Mouse (Mus musculus): ENCODE measurements around the gene Tex36. TPM values are rescaled to one million over a fixed set of nuclear protein-coding genes. Genes with fewer than 3 reads are reported as not detected.

The Tex36 gene
- polyA plus RNA-seq, 2 experiments from 2014 or later = not detected

DNA sequence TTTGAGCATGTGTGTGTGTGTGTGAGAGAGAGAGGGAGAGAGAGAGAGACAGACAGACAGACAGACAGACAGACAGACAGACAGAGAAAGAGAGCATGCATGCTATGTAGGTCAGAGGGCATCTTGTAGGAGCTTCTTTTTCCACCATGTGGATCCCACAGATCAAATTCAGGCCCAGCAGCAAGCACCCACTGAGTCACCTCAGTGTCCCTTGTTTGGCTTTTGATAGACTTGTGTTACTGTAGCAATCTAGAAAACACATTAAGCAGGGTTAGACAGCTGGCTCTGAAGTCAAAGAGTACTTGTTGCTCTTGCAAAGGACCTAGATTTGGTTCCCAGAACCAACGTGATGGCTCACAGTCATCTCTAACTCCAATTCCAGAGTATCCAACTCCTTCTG, 10.2 kb downstream of the Tex36 start:
- no peak for ATAC-seq

- ATAC-seq = no peak
These were observed 18.7 kb downstream of the Tex36 start for GRCm38 (mm10) chr7:133583216-133583615.

GRCm38 (mm10) chr7:133580296-133580640, 21.7 kb downstream of the Tex36 start:
- no peak for ATAC-seq

DNA sequence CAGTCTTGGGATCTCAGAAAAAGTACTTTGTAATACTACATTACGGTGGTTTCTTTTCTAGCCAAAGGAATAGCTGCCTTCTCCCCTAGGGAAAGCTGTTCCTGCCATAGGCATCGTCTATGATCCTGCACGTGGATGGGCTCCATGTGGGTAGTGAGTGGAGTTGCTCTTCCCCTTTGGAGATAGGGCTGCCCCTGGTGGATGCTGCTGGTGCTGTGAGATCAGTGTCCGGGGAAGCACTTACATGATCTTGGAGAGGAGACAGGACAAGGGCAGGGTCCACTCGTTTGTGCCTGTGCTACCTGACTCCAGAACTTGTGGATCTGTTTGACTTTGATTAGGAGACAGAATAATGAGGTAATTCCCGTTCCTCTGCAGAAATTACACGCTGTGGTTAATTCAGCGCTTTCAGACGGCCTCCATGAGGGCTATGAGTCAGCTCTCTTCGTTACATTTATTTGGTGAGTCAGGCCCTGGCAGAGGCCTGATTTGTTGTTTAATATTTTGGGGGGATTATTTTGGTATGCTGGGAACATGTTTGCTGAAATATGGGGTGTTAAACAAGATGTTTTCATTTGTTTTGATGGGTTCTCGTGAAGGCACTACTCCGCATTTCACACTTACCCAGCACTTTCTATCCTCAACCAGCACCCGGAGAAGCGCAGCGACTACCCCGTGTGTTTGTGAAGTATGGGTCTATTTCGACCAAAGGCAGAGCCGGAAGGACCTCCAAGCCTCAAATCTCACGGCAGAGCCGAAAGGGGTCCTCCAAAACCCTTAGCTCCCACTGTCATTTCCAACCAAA, 22.3 kb downstream of the Tex36 start:
- ATAC-seq = no peak

- no peak for ATAC-seq
These were observed 25.1 kb downstream of the Tex36 start for GRCm38 (mm10) chr7:133576825-133577224.

- ATAC-seq = no peak
These were observed 25.7 kb downstream of the Tex36 start for GRCm38 (mm10) chr7:133576281-133576680.

- no peak for ATAC-seq
These were observed 30.0 kb downstream of the Tex36 start for GRCm38 (mm10) chr7:133571927-133572326.

GRCm38 (mm10) chr7:133569194-133569880, 32.6 kb downstream of the Tex36 start:
- ATAC-seq = no peak

DNA sequence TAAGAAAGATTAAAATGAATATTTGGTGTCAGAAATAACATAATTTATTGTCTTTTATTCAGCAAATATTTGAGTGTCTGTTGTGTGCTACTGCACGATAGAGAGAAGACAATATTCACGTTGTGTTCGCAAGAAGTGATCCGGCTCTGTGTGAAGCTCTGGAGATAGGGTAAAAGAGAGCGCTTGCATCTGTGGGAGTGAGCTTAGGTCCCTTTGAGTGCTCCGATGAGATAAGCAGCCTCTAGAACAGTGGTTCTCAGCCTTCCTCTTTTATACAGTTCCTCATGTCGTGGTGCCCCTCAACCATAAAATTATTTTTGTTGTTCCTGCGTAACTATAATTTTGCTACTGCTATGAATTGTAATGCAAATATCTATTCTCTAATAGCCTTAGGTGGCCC, 37.4 kb downstream of the Tex36 start:
- no peak for ATAC-seq

DNA sequence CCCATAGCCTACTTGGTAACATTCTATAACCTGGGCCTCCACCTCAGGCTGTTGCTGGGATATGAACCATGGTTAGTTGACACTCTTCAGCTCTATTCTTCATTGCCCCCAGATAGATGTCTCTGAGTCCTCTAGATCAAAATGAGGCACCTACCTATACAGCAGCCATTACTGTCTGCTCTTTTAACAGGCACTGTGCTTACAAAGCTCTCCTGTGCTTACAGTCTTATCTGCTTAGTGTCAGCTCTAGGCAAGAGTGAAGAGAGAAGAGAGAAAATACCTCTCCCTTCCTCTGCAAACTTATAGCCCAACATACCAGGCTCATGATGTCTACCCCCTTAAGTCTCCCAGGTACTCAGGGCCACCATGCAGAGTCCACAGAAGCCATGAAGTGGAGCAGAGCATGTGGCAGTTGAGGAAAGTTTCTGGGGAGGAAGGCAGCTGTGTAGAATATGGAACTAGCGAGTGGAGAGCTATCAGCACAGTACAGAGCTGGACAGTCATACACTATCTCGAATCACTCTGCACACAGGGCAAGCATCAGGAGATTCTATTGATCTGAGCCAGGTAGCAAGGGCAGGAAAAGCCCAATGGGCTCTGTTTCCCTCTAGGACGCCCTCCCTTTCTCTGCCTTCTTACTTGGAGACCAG, 38.7 kb downstream of the Tex36 start:
- ATAC-seq = no peak

GRCm38 (mm10) chr7:133555786-133556492, 46.0 kb downstream of the Tex36 start:
- ATAC-seq = no peak

GRCm38 (mm10) chr7:133552306-133552991, 49.5 kb downstream of the Tex36 start:
- no peak for ATAC-seq

GRCm38 (mm10) chr7:133551000-133551399, 51.0 kb downstream of the Tex36 start:
- ATAC-seq = no peak

DNA sequence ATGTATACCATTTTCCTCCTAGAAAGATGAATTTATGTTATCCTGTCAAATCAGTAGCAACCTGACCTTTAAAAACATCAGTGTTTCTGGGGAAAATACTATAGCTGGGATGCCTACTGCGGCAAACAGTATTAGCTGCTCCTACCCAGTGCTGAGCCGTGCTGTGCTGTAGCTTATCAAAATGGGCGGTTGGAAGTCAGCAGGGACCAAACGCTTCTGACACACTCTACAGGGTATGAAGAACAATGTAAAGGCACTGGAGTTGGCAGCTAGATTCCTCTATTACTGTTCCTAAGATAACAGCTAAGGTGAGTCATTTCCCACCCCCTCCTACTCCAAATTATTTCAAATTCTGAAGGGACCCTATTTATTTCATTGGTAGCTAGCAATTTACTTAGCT, 53.5 kb downstream of the Tex36 start:
- ATAC-seq = no peak

DNA sequence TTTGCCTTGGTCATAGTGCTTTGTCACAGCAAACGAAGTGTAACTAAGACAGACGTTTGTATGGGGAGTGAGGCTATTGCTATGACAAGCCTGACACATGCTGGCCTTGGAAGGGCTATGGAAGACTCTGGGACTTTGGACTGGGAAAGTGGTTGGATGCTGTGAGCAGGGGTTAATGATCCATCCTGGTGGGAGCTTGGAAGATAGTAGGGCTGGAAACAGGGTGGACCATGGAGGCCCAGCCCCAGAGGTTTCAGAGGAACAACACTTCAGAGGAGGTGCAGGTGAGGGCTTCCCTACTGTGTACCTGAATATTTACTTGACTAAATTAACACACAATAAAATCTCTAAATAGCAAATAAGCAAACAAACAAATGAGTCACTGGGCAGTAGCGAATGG, 56.3 kb downstream of the Tex36 start:
- no peak for ATAC-seq

DNA sequence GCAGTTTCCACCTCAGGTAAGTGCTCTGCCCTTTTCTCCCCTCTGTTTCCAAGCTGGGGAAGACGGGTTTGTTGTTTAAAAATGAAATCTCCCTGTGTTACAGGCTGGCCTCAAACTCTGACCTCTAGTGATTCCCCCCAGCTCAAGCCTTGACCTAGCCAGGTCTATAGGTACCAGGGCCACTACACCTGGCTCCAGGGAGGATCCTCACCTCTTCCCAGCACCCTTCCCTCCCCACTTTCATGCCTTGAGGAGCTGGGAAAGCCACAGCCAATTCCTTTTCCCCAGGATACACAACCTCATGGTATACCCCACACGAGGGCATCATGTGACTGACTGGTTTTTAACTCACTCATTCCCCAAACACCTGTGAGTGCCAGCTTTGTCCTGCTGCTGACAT, 57.0 kb downstream of the Tex36 start:
- no peak for ATAC-seq

GRCm38 (mm10) chr7:133543131-133543530, 58.8 kb downstream of the Tex36 start:
- ATAC-seq = no peak

DNA sequence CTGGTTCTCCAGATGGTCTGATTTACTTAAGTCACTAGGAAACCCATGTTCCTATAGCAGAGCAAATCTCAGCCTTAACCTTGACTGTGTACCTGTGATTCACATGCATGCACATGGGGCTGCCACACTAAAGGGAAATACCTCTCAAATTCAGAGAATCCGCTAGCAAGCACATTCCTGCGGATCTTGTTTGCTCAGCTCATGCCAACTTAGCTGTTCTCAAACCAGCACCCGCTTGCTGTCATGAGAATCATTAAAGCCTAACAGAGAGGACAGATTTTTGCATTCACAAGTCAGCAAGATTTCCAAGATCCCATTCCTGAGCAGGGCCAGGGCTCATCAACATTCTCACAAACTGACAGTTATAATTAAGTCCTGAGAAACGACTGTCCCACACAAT, 64.6 kb downstream of the Tex36 start:
- no peak for ATAC-seq

Data from activated CD4-positive, CD25-positive, alpha-beta regulatory T cell, adult 4 months (primary cell).